Comparison of ENCODE assay signal across 25 mouse cellular contexts in the genomic region with DNA sequence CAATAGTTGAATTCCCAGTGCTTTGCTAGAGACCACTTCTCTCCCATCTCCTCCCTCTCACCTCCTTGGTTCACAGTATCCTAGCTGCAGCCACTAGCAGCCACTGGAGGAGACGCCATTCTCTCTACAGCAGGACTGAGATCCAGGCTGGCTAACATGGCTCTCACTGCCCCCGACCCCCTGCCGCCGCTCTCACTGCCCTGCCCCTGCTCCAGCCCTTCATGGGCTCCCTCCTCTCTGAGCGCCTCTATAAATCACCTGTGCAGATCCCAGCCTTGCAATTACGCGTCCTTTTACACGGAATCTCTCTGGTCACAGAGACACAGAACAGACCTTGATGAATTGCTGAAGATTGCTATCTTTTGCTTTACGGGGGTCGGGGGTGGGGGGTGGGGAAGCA. TPM values are rescaled to one million over a fixed set of nuclear protein-coding genes. Genes with fewer than 3 reads are reported as not detected.
A peak's percentile ranks its signal among the peaks of the same experiment; 100 is the strongest.
DNase-seq lines count a peak whose midpoint lies in the region; ATAC-seq lines count a peak whose summit lies in the region.
"Had no signal": no experiment of that assay in that cellular context is flagged by ENCODE, and none has a peak within 500 bp of the region (broad histone marks: within the 10 kb centered on the region; RNA-seq: fewer than 3 reads in every experiment).

No protein-coding gene starts in this region.

- ATAC-seq in forebrain, embryonic 15.5 days (replicated peaks), result 0 out of 2 replicates have a peak, but pooled peaks have one; percentile 17
- no peak for ATAC-seq in forebrain, embryonic 16.5 days
- ATAC-seq in hindbrain, embryonic 12.5 days (ENCODE audit: low FRiP score), result no peak
- ATAC-seq in midbrain, embryonic 13.5 days, result no peak
- ATAC-seq in neural tube, embryonic 12.5 days (ENCODE audit: low FRiP score, low read depth), result peak; percentile 55; the same call in 1 of the 2 replicates
- no peak for ATAC-seq in monocyte, adult 5-6 weeks (replicated peaks; ENCODE audit: insufficient number of reproducible peaks, low FRiP score, low TSS enrichment, poor library complexity, severe bottlenecking)
- ATAC-seq in heart, embryonic 12.5 days (ENCODE audit: insufficient number of reproducible peaks, low FRiP score), result no peak
- ATAC-seq: forebrain, postnatal 0 days; intestine, embryonic 16.5 days had no signal

- H3K36me3 ChIP-seq in forebrain, embryonic 15.5 days, result peaks cover 2% of the 10 kb centered on the region; the same call in 1 of the 2 replicates
- peaks cover 2% of the 10 kb centered on the region; the same call in 1 of the 2 replicates for H3K36me3 ChIP-seq in forebrain, embryonic 16.5 days (ENCODE audit: control insufficient read depth, insufficient read depth)
- H3K36me3 ChIP-seq in hindbrain, embryonic 12.5 days, result peaks cover 17% of the 10 kb centered on the region; the same call in 1 of the 2 replicates
- peaks cover 43% of the 10 kb centered on the region for H3K36me3 ChIP-seq in midbrain, embryonic 13.5 days
- H3K36me3 ChIP-seq in neural tube, embryonic 12.5 days, result peaks cover 10% of the 10 kb centered on the region
- H3K36me3 ChIP-seq in heart, embryonic 12.5 days, result no peaks in the 10 kb centered on the region
- H3K36me3 ChIP-seq: embryonic facial prominence, embryonic 10.5 days; heart, embryonic 15.5 days; limb, embryonic 13.5 days; liver, embryonic 13.5 days had no signal

- peaks cover 5% of the 10 kb centered on the region; the same call in 1 of the 2 replicates for H3K4me1 ChIP-seq in forebrain, embryonic 15.5 days
- no peaks in the 10 kb centered on the region; the same call in 1 of the 2 replicates for H3K4me1 ChIP-seq in forebrain, embryonic 16.5 days (replicated peaks; ENCODE audit: control insufficient read depth, insufficient read depth, low read length)
- peaks cover 42% of the 10 kb centered on the region for H3K4me1 ChIP-seq in hindbrain, embryonic 12.5 days
- peaks cover 49% of the 10 kb centered on the region for H3K4me1 ChIP-seq in midbrain, embryonic 13.5 days (replicated peaks)
- H3K4me1 ChIP-seq in neural tube, embryonic 12.5 days, result peaks cover 50% of the 10 kb centered on the region
- peaks cover 9% of the 10 kb centered on the region; the same call in 1 of the 2 replicates for H3K4me1 ChIP-seq in heart, embryonic 12.5 days (replicated peaks)
- H3K4me1 ChIP-seq: liver, embryonic 13.5 days had no signal

- no peaks in the 10 kb centered on the region for H3K9me3 ChIP-seq in forebrain, embryonic 15.5 days
- no peaks in the 10 kb centered on the region for H3K9me3 ChIP-seq in forebrain, embryonic 16.5 days (ENCODE audit: control insufficient read depth, low read length)
- H3K9me3 ChIP-seq in hindbrain, embryonic 12.5 days (replicated peaks), result no peaks in the 10 kb centered on the region
- no peaks in the 10 kb centered on the region for H3K9me3 ChIP-seq in midbrain, embryonic 13.5 days
- no peaks in the 10 kb centered on the region for H3K9me3 ChIP-seq in neural tube, embryonic 12.5 days
- H3K9me3 ChIP-seq in heart, embryonic 12.5 days (replicated peaks), result no peaks in the 10 kb centered on the region
- H3K9me3 ChIP-seq: embryonic facial prominence, embryonic 10.5 days; heart, embryonic 15.5 days; limb, embryonic 13.5 days; liver, embryonic 13.5 days had no signal

- no peak overlapping the region for H3K4me2 ChIP-seq in forebrain, embryonic 15.5 days (replicated peaks)
- no peak overlapping the region for H3K4me2 ChIP-seq in forebrain, embryonic 16.5 days (ENCODE audit: low read length)
- H3K4me2 ChIP-seq in hindbrain, embryonic 12.5 days (replicated peaks), result no peak overlapping the region
- H3K4me2 ChIP-seq in midbrain, embryonic 13.5 days (replicated peaks), result 0 out of 2 replicates have a peak overlapping the region, but pooled peaks have one; percentile 15
- H3K4me2 ChIP-seq in neural tube, embryonic 12.5 days (replicated peaks), result peak overlapping the region; percentile 26
- no peak overlapping the region for H3K4me2 ChIP-seq in heart, embryonic 12.5 days
- H3K4me2 ChIP-seq: heart, embryonic 15.5 days; limb, embryonic 13.5 days; liver, embryonic 13.5 days; lung, embryonic 14.5 days had no signal

- no peaks in the 10 kb centered on the region for H3K27me3 ChIP-seq in forebrain, embryonic 15.5 days
- no peaks in the 10 kb centered on the region for H3K27me3 ChIP-seq in forebrain, embryonic 16.5 days (replicated peaks; ENCODE audit: control insufficient read depth, insufficient read depth, low read length)
- H3K27me3 ChIP-seq in hindbrain, embryonic 12.5 days, result no peaks in the 10 kb centered on the region
- no peaks in the 10 kb centered on the region for H3K27me3 ChIP-seq in midbrain, embryonic 13.5 days
- no peaks in the 10 kb centered on the region; the same call in 1 of the 2 replicates for H3K27me3 ChIP-seq in neural tube, embryonic 12.5 days (replicated peaks)
- peaks cover 46% of the 10 kb centered on the region for H3K27me3 ChIP-seq in heart, embryonic 12.5 days (replicated peaks)

- no peak for DNase-seq in layer of hippocampus, adult 8-10 months (ENCODE audit: low spot score in 2 of 2)
- DNase-seq: adrenal gland, postnatal 25 days; cerebellum, adult 11 months; cerebellum, postnatal 10 days; forebrain, postnatal 0 days; heart, postnatal 4 days; liver, embryonic 13.5 days; lung, embryonic 14.5 days; lung, postnatal 4 days; thymus, postnatal 25 days had no signal

- H3K27ac ChIP-seq in forebrain, embryonic 15.5 days (replicated peaks), result peak overlapping the region; percentile 27
- H3K27ac ChIP-seq in forebrain, embryonic 16.5 days (ENCODE audit: low read length), result no peak overlapping the region
- peak overlapping the region; percentile 69 for H3K27ac ChIP-seq in hindbrain, embryonic 12.5 days
- H3K27ac ChIP-seq in midbrain, embryonic 13.5 days, result peak overlapping the region; percentile 65
- 0 out of 2 replicates have a peak overlapping the region, but pooled peaks have one; percentile 16 for H3K27ac ChIP-seq in neural tube, embryonic 12.5 days
- no peak overlapping the region for H3K27ac ChIP-seq in heart, embryonic 12.5 days (ENCODE audit: poor library complexity, severe bottlenecking)
- H3K27ac ChIP-seq: embryonic facial prominence, embryonic 10.5 days; heart, embryonic 15.5 days; kidney, postnatal 0 days; limb, embryonic 13.5 days; liver, embryonic 13.5 days had no signal

- H3K4me3 ChIP-seq in forebrain, embryonic 15.5 days, result no peak overlapping the region
- H3K4me3 ChIP-seq in forebrain, embryonic 16.5 days (replicated peaks; ENCODE audit: low read length), result no peak overlapping the region
- no peak overlapping the region for H3K4me3 ChIP-seq in hindbrain, embryonic 12.5 days
- no peak overlapping the region for H3K4me3 ChIP-seq in midbrain, embryonic 13.5 days (replicated peaks)
- H3K4me3 ChIP-seq in neural tube, embryonic 12.5 days, result no peak overlapping the region
- H3K4me3 ChIP-seq in heart, embryonic 12.5 days, result no peak overlapping the region
- H3K4me3 ChIP-seq: embryonic facial prominence, embryonic 10.5 days; heart, embryonic 15.5 days; limb, embryonic 13.5 days; liver, embryonic 13.5 days had no signal

- 44% methylated on average over 10 of the region's 10 CpGs for WGBS in forebrain, embryonic 15.5 days
- WGBS in forebrain, embryonic 16.5 days, result 40% methylated on average over 10 of the region's 10 CpGs
- 21% methylated on average over 10 of the region's 10 CpGs for WGBS in hindbrain, embryonic 12.5 days
- WGBS in midbrain, embryonic 13.5 days, result 32% methylated on average over 10 of the region's 10 CpGs
- WGBS in neural tube, embryonic 12.5 days, result 11% methylated on average over 10 of the region's 10 CpGs
- 31% methylated on average over 10 of the region's 10 CpGs for WGBS in heart, embryonic 12.5 days

- no peak overlapping the region for H3K9ac ChIP-seq in forebrain, embryonic 15.5 days (replicated peaks)
- H3K9ac ChIP-seq in forebrain, embryonic 16.5 days (replicated peaks; ENCODE audit: low read depth, low read length), result no peak overlapping the region; the same call in 1 of the 2 replicates
- no peak overlapping the region for H3K9ac ChIP-seq in hindbrain, embryonic 12.5 days
- H3K9ac ChIP-seq in midbrain, embryonic 13.5 days (replicated peaks), result no peak overlapping the region
- no peak overlapping the region for H3K9ac ChIP-seq in neural tube, embryonic 12.5 days
- H3K9ac ChIP-seq in heart, embryonic 12.5 days, result no peak overlapping the region
- H3K9ac ChIP-seq: forebrain, postnatal 0 days; heart, embryonic 15.5 days; limb, embryonic 13.5 days; liver, embryonic 13.5 days; lung, embryonic 14.5 days had no signal

RNA-seq across cellular contexts. Expression of gene Serpinh1, which starts 28.2 kb away (rescaled TPM):
- polyA plus RNA-seq in forebrain, embryonic 15.5 days (2015; fragmentation: Nextera tagmentation; extraction: Ambion mirVana), result 210 and 215 TPM in 2 replicates
- 201 and 257 TPM in 2 replicates for polyA plus RNA-seq in forebrain, embryonic 16.5 days (2015; fragmentation: Nextera tagmentation; extraction: Ambion mirVana)
- polyA plus RNA-seq in hindbrain, embryonic 12.5 days (2016; fragmentation: Nextera tagmentation; extraction: Ambion mirVana), result 838 and 891 TPM in 2 replicates
- polyA plus RNA-seq in midbrain, embryonic 13.5 days (2015; fragmentation: Nextera tagmentation; extraction: Ambion mirVana), result 244 and 284 TPM in 2 replicates
- polyA plus RNA-seq in neural tube, embryonic 12.5 days (2016; fragmentation: Nextera tagmentation; extraction: Ambion mirVana), result 640 and 651 TPM in 2 replicates
- not detected in 3 replicates for total RNA-seq in monocyte, adult 5-6 weeks (2017)
- total RNA-seq in layer of hippocampus, adult 8-10 months (2022), result 10 to 100 TPM; 16.8 to 24.1 (median 21.3) TPM
- 1,302 and 1,316 TPM in 2 replicates for polyA plus RNA-seq in heart, embryonic 12.5 days (2016; fragmentation: Nextera tagmentation; extraction: Ambion mirVana)
- total RNA-seq: CH12.LX, MEL had no signal

RNA-seq across cellular contexts. Expression of gene Gdpd5, which starts 56.4 kb away (rescaled TPM):
- 40.0 and 41.8 TPM in 2 replicates for polyA plus RNA-seq in forebrain, embryonic 15.5 days (2015; fragmentation: Nextera tagmentation; extraction: Ambion mirVana)
- 45.2 and 48.0 TPM in 2 replicates for polyA plus RNA-seq in forebrain, embryonic 16.5 days (2015; fragmentation: Nextera tagmentation; extraction: Ambion mirVana)
- 43.8 and 44.5 TPM in 2 replicates for polyA plus RNA-seq in hindbrain, embryonic 12.5 days (2016; fragmentation: Nextera tagmentation; extraction: Ambion mirVana)
- polyA plus RNA-seq in midbrain, embryonic 13.5 days (2015; fragmentation: Nextera tagmentation; extraction: Ambion mirVana), result 42.5 and 46.4 TPM in 2 replicates
- 51.6 and 60.8 TPM in 2 replicates for polyA plus RNA-seq in neural tube, embryonic 12.5 days (2016; fragmentation: Nextera tagmentation; extraction: Ambion mirVana)
- 1.3 to 1.6 TPM (median 1.5 TPM) in 3 replicates for total RNA-seq in monocyte, adult 5-6 weeks (2017)
- total RNA-seq in layer of hippocampus, adult 8-10 months (2022), result 10 to 100 TPM; 17.4 to 32.6 (median 21.4) TPM
- polyA plus RNA-seq in heart, embryonic 12.5 days (2016; fragmentation: Nextera tagmentation; extraction: Ambion mirVana), result 28.5 and 28.8 TPM in 2 replicates
- total RNA-seq: granulocyte monocyte progenitor cell, adult 5-6 weeks had no signal

RNA-seq across cellular contexts. Expression of gene Map6, which starts 57.6 kb away (rescaled TPM):
- polyA plus RNA-seq in forebrain, embryonic 15.5 days (2015; fragmentation: Nextera tagmentation; extraction: Ambion mirVana), result 77.8 and 80.9 TPM in 2 replicates
- 69.3 and 90.0 TPM in 2 replicates for polyA plus RNA-seq in forebrain, embryonic 16.5 days (2015; fragmentation: Nextera tagmentation; extraction: Ambion mirVana)
- 103 and 105 TPM in 2 replicates for polyA plus RNA-seq in hindbrain, embryonic 12.5 days (2016; fragmentation: Nextera tagmentation; extraction: Ambion mirVana)
- 102 and 106 TPM in 2 replicates for polyA plus RNA-seq in midbrain, embryonic 13.5 days (2015; fragmentation: Nextera tagmentation; extraction: Ambion mirVana)
- 86.6 and 96.9 TPM in 2 replicates for polyA plus RNA-seq in neural tube, embryonic 12.5 days (2016; fragmentation: Nextera tagmentation; extraction: Ambion mirVana)
- 0.78 to 1.5 TPM in 2 of 3 replicates, not detected in the other for total RNA-seq in monocyte, adult 5-6 weeks (2017)
- 100 to 1,000 TPM; 101 to 108 (median 106) TPM for total RNA-seq in layer of hippocampus, adult 8-10 months (2022)
- 3.0 and 3.4 TPM in 2 replicates for polyA plus RNA-seq in heart, embryonic 12.5 days (2016; fragmentation: Nextera tagmentation; extraction: Ambion mirVana)
- total RNA-seq: granulocyte monocyte progenitor cell, adult 5-6 weeks; MEL had no signal

Comparison
In these comparisons a context has a peak if more than half of its experiments do, and no peak if none do; other contexts are left out.
1. ATAC-seq: peak in forebrain, embryonic 15.5 days (single experiment) and neural tube, embryonic 12.5 days (single experiment); none in forebrain, embryonic 16.5 days (single experiment), hindbrain, embryonic 12.5 days (single experiment), midbrain, embryonic 13.5 days (single experiment), monocyte, adult 5-6 weeks (single experiment) and heart, embryonic 12.5 days (single experiment).
2. H3K27ac ChIP-seq: peak in forebrain, embryonic 15.5 days (single experiment), hindbrain, embryonic 12.5 days (single experiment), midbrain, embryonic 13.5 days (single experiment) and neural tube, embryonic 12.5 days (single experiment); none in forebrain, embryonic 16.5 days (single experiment) and heart, embryonic 12.5 days (single experiment).
3. H3K4me2 ChIP-seq: peak in midbrain, embryonic 13.5 days (single experiment) and neural tube, embryonic 12.5 days (single experiment); none in forebrain, embryonic 15.5 days (single experiment), forebrain, embryonic 16.5 days (single experiment), hindbrain, embryonic 12.5 days (single experiment) and heart, embryonic 12.5 days (single experiment).
4. RNA of gene Map6, which starts 57.6 kb away (polyA plus RNA-seq): 102 to 106 TPM in midbrain, embryonic 13.5 days, 103 to 105 TPM in hindbrain, embryonic 12.5 days, 86.6 to 96.9 TPM in neural tube, embryonic 12.5 days, 69.3 to 90.0 TPM in forebrain, embryonic 16.5 days and 77.8 to 80.9 TPM in forebrain, embryonic 15.5 days; 3.0 to 3.4 TPM in heart, embryonic 12.5 days; every median in the first group is over 10 times any median in the second.